19 mouse cellular contexts compared by ENCODE assay signal in genomic region chr2:11032891-11033290, GRCm38 (mm10).
"Had no signal": no experiment of that assay in that cellular context is flagged by ENCODE, and none has a peak within 500 bp of the region (broad histone marks: within the 10 kb centered on the region; RNA-seq: fewer than 3 reads in every experiment).

No protein-coding gene starts in this region.

- H3K4me2 ChIP-seq: limb, embryonic 12.5 days; limb, embryonic 15.5 days; liver, embryonic 11.5 days; lung, embryonic 14.5 days; midbrain, embryonic 13.5 days; neural tube, embryonic 13.5 days; stomach, embryonic 15.5 days had no signal

- DNase-seq: left cerebral cortex, postnatal 4 days; liver, postnatal 0 days; lung, embryonic 14.5 days; retina, postnatal 1 day; right cerebral cortex, postnatal 25 days; spleen, adult 18-20 months; thymus, postnatal 25 days had no signal

- H3K9ac ChIP-seq: limb, embryonic 12.5 days; limb, embryonic 15.5 days; liver, embryonic 14.5 days; liver, postnatal 0 days; lung, embryonic 14.5 days; midbrain, embryonic 13.5 days; neural tube, embryonic 13.5 days; stomach, embryonic 15.5 days had no signal

- H3K4me3 ChIP-seq: limb, embryonic 12.5 days; limb, embryonic 15.5 days; midbrain, embryonic 13.5 days; myocyte; neural tube, embryonic 13.5 days; stomach, embryonic 15.5 days had no signal

- H3K27me3 ChIP-seq: limb, embryonic 12.5 days; limb, embryonic 15.5 days; stomach, embryonic 15.5 days had no signal

- H3K36me3 ChIP-seq: limb, embryonic 12.5 days; limb, embryonic 15.5 days; midbrain, embryonic 13.5 days; neural tube, embryonic 13.5 days; stomach, embryonic 15.5 days had no signal

- H3K4me1 ChIP-seq: limb, embryonic 12.5 days; limb, embryonic 15.5 days; stomach, embryonic 15.5 days had no signal

- H3K9me3 ChIP-seq: limb, embryonic 12.5 days; limb, embryonic 15.5 days; midbrain, embryonic 13.5 days; neural tube, embryonic 13.5 days; stomach, embryonic 15.5 days had no signal

- ATAC-seq: intestine, embryonic 16.5 days; liver, postnatal 0 days; lung, postnatal 0 days; midbrain, embryonic 13.5 days; midbrain, embryonic 16.5 days had no signal

- H3K27ac ChIP-seq: limb, embryonic 12.5 days; limb, embryonic 15.5 days; liver, embryonic 14.5 days; macrophage; midbrain, embryonic 13.5 days; neural tube, embryonic 13.5 days; stomach, embryonic 15.5 days had no signal
